ENCODE assay signal across 21 mouse cellular contexts in the genomic region with DNA sequence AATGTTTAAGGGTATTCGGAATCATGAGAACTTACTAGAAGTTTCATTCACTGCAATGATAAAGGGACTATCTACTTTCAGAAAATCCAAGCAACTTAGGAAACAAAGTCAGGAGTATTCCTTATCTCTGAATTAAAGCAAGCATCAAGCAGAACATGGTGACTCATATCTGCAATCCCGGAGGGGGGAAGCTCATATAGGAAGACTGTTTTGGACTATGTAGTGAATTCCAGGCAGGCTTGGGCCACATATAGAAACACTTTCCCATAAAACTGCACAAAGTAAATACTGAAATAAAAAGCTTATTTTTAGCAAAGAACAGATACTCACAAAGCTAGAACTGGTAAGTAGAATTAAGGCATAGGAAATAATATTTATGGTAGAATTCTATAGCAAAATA.
DNase-seq lines count a peak whose midpoint lies in the region; ATAC-seq lines count a peak whose summit lies in the region.
"Had no signal": no experiment of that assay in that cellular context is flagged by ENCODE, and none has a peak within 500 bp of the region (broad histone marks: within the 10 kb centered on the region; RNA-seq: fewer than 3 reads in every experiment).

No protein-coding gene starts in this region.

- intact Hi-C loops in left cerebral cortex, postnatal 25 days (cut with DNase I): no loop called here

- peak; percentile 92 for ATAC-seq in frontal cortex, adult (ENCODE audit: low TSS enrichment)
- ATAC-seq: forebrain, embryonic 14.5 days; forebrain, postnatal 0 days; hindbrain, embryonic 16.5 days had no signal

- DNase-seq in frontal cortex, postnatal 14 days (ENCODE audit: low spot score in 2 of 2): no peak
- DNase-seq in left cerebral cortex, postnatal 25 days (ENCODE audit: low spot score in 2 of 2): peak; percentile 12 to 78
- no peak for DNase-seq in left cerebral cortex, adult 18-20 months (ENCODE audit: low spot score in 2 of 2)
- peak; percentile 27 for DNase-seq in 3T3-L1 (ENCODE audit: low read depth, low spot score)
- peak; percentile 42 for DNase-seq in telencephalon, adult 2 months (ENCODE audit: low read depth, low spot score)
- no peak for DNase-seq in adrenal gland, postnatal 10 days
- DNase-seq: adrenal gland, adult 2 months; adrenal gland, postnatal 25 days; B cell, adult 2 months; cerebellum, adult 11 months; cerebellum, adult 2 months; cerebellum, adult 9-11 months; cerebellum, postnatal 25 days; forebrain, postnatal 0 days; gastrocnemius, postnatal 25 days; heart, adult 18-20 months; heart, postnatal 10 days; heart, postnatal 36 days had no signal

Comparison
In these comparisons a context has a peak if more than half of its experiments do, and no peak if none do; other contexts are left out.
1. DNase-seq: peak in left cerebral cortex, postnatal 25 days (2 of 2), 3T3-L1 (single experiment) and telencephalon, adult 2 months (single experiment); none in frontal cortex, postnatal 14 days (0 of 2), left cerebral cortex, adult 18-20 months (0 of 2) and adrenal gland, postnatal 10 days (single experiment).